ENCODE assay signal across 9 mouse cellular contexts in genomic region chr13:73723081-73723668, GRCm38 (mm10). TPM values are rescaled to one million over a fixed set of nuclear protein-coding genes. Genes with fewer than 3 reads are reported as not detected.
A peak's percentile ranks its signal among the peaks of the same experiment; 100 is the strongest.
DNase-seq lines count a peak whose midpoint lies in the region; ATAC-seq and TF ChIP-seq lines count a peak whose summit lies in the region.
"Had no signal": no experiment of that assay in that cellular context is flagged by ENCODE, and none has a peak within 500 bp of the region (broad histone marks: within the 10 kb centered on the region; RNA-seq: fewer than 3 reads in every experiment).

No protein-coding gene starts in this region.

- peak; percentile 69 for TF ChIP-seq CTCF in gastrocnemius, adult 2 months (IDR thresholded peaks at IDR 0.05)

- 42% methylated on average over 8 of the region's 8 CpGs for WGBS in hindbrain, embryonic 11.5 days
- 44% methylated on average over 8 of the region's 8 CpGs for WGBS in midbrain, embryonic 16.5 days

- no peaks in the 10 kb centered on the region for H3K9me3 ChIP-seq in hindbrain, embryonic 11.5 days (ENCODE audit: control insufficient read depth, low read length)
- H3K9me3 ChIP-seq in midbrain, embryonic 16.5 days (replicated peaks; ENCODE audit: control insufficient read depth, low read length, poor library complexity, severe bottlenecking): no peaks in the 10 kb centered on the region

- H3K9ac ChIP-seq in hindbrain, embryonic 11.5 days (ENCODE audit: low read depth, low read length): no peak overlapping the region
- H3K9ac ChIP-seq in midbrain, embryonic 16.5 days (ENCODE audit: low read depth, low read length): no peak overlapping the region

- no peaks in the 10 kb centered on the region for H3K27me3 ChIP-seq in hindbrain, embryonic 11.5 days (ENCODE audit: control insufficient read depth, insufficient read depth, low read length)
- no peaks in the 10 kb centered on the region for H3K27me3 ChIP-seq in midbrain, embryonic 16.5 days (ENCODE audit: control insufficient read depth, insufficient read depth, low read depth, low read length)

- no peak overlapping the region for H3K4me3 ChIP-seq in gastrocnemius, adult 2 months
- H3K4me3 ChIP-seq in hindbrain, embryonic 11.5 days (ENCODE audit: low read depth, low read length): no peak overlapping the region
- no peak overlapping the region for H3K4me3 ChIP-seq in midbrain, embryonic 16.5 days (ENCODE audit: low read depth, low read length)

- intact Hi-C loops in gastrocnemius, adult 2 months (cut with DNase I): no loop called here

- ATAC-seq in hindbrain, embryonic 11.5 days (ENCODE audit: low FRiP score): no peak
- peak; percentile 54; the same call in 1 of the 2 replicates for ATAC-seq in midbrain, embryonic 16.5 days

- H3K4me2 ChIP-seq in hindbrain, embryonic 11.5 days (replicated peaks; ENCODE audit: low read depth, low read length): no peak overlapping the region
- no peak overlapping the region for H3K4me2 ChIP-seq in midbrain, embryonic 16.5 days (ENCODE audit: low read length)

- no peak overlapping the region for H3K27ac ChIP-seq in gastrocnemius, adult 2 months
- no peak overlapping the region for H3K27ac ChIP-seq in hindbrain, embryonic 11.5 days (ENCODE audit: low read depth, low read length)
- no peak overlapping the region for H3K27ac ChIP-seq in midbrain, embryonic 16.5 days (ENCODE audit: low read length)

- DNase-seq in gastrocnemius, adult 2 months: peak; percentile 36
- no peak for DNase-seq in gastrocnemius, postnatal 25 days
- peak; percentile 79 for DNase-seq in ES-CJ7 (ENCODE audit: low read depth, low spot score)
- DNase-seq in embryo, embryonic 11 days: peak; percentile 56
- peak; percentile 60 for DNase-seq in hindbrain, embryonic 11.5 days (ENCODE audit: low spot score)
- peak; percentile 64 to 68 for DNase-seq in layer of hippocampus, postnatal 10 days (ENCODE audit: low spot score in 2 of 2)
- DNase-seq in thymus, postnatal 36 days: peak; percentile 57

- H3K4me1 ChIP-seq in hindbrain, embryonic 11.5 days (replicated peaks; ENCODE audit: control insufficient read depth, insufficient read depth, low read length): no peaks in the 10 kb centered on the region
- no peaks in the 10 kb centered on the region for H3K4me1 ChIP-seq in midbrain, embryonic 16.5 days (ENCODE audit: control insufficient read depth, insufficient read depth, low read length)

- H3K36me3 ChIP-seq in hindbrain, embryonic 11.5 days (ENCODE audit: control insufficient read depth, insufficient read depth, low read length): no peaks in the 10 kb centered on the region
- no peaks in the 10 kb centered on the region for H3K36me3 ChIP-seq in midbrain, embryonic 16.5 days (ENCODE audit: control insufficient read depth, insufficient read depth, low read length)

RNA-seq across cellular contexts. Expression of gene Slc12a7, which starts 9.7 kb away (rescaled TPM):
- 1 to 10 TPM; 4.1 to 4.9 TPM for total RNA-seq in gastrocnemius, adult 2 months (2021)
- total RNA-seq in gastrocnemius, postnatal 25 days (2021): 1 to 10 TPM; 3.6 to 8.0 TPM
- 34.2 and 34.8 TPM in 2 replicates for polyA plus RNA-seq in hindbrain, embryonic 11.5 days (2014; fragmentation: Nextera tagmentation; extraction: Ambion mirVana)
- 10 to 100 TPM in 1 of 2 experiments, 1 to 10 TPM in 1; 9.0 to 10.4 TPM for total RNA-seq in layer of hippocampus, postnatal 10 days (2021)
- 7.5 and 9.6 TPM in 2 replicates for polyA plus RNA-seq in midbrain, embryonic 16.5 days (2015; fragmentation: Nextera tagmentation; extraction: Ambion mirVana)

RNA-seq across cellular contexts. Expression of gene Slc6a19, which starts 18.5 kb away (rescaled TPM):
- total RNA-seq in gastrocnemius, adult 2 months (2021): not detected
- under 1 TPM in 1 of 2 experiments, not detected in 1; 0.70 TPM for total RNA-seq in gastrocnemius, postnatal 25 days (2021)
- not detected in 2 replicates for polyA plus RNA-seq in hindbrain, embryonic 11.5 days (2014; fragmentation: Nextera tagmentation; extraction: Ambion mirVana)
- total RNA-seq in layer of hippocampus, postnatal 10 days (2021): under 1 TPM; 0.14 to 0.16 TPM
- 0.11 and 0.30 TPM in 2 replicates for polyA plus RNA-seq in midbrain, embryonic 16.5 days (2015; fragmentation: Nextera tagmentation; extraction: Ambion mirVana)

RNA-seq across cellular contexts. Expression of gene Slc6a18, which starts 45.4 kb away (rescaled TPM):
- not detected for total RNA-seq in gastrocnemius, adult 2 months (2021)
- under 1 TPM in 1 of 2 experiments, not detected in 1; 0.49 TPM for total RNA-seq in gastrocnemius, postnatal 25 days (2021)
- polyA plus RNA-seq in hindbrain, embryonic 11.5 days (2014; fragmentation: Nextera tagmentation; extraction: Ambion mirVana): not detected in 2 replicates
- not detected for total RNA-seq in layer of hippocampus, postnatal 10 days (2021)
- polyA plus RNA-seq in midbrain, embryonic 16.5 days (2015; fragmentation: Nextera tagmentation; extraction: Ambion mirVana): not detected in 2 replicates
- polyA plus RNA-seq: intestine, embryonic 14.5 days had no signal
